Mouse (Mus musculus) lung, embryonic 14.5 days (tissue): ENCODE measurements around the gene Hectd3. TPM values are rescaled to one million over a fixed set of nuclear protein-coding genes. Genes with fewer than 3 reads are reported as not detected.
A peak's percentile ranks its signal among the peaks of the same experiment; 100 is the strongest.

Experiments
- ATAC-seq: fragments of 200-750 bp; cut with Nextera tagmentation; 2 replicates; pipeline ENCODE4 v1.8.0; 2017; ENCODE audit warnings: mild to moderate bottlenecking, moderate TSS enrichment, moderate library complexity; ENCODE audit not compliant: insufficient read depth
- DNase-seq: peaks from one replicate; pipeline ENCODE4 v3.0.0-alpha.2; 2015
- H3K27ac ChIP-seq: fragments of 300-500 bp; sonication (generic); 2 replicates; pipeline ENCODE4 v1.5.1; 2014; ENCODE audit warnings: low read depth, mild to moderate bottlenecking, moderate library complexity
- H3K27me3 ChIP-seq: fragments of 300-500 bp; sonication (generic); 2 replicates; pipeline ENCODE4 v1.6.1; 2014; ENCODE audit warnings: low read length, control low read depth; ENCODE audit not compliant: insufficient read depth
- H3K36me3 ChIP-seq: fragments of 300-500 bp; sonication (generic); 2 replicates; pipeline ENCODE4 v1.6.1; 2014; ENCODE audit warnings: control low read depth; ENCODE audit not compliant: insufficient read depth
- H3K4me1 ChIP-seq: fragments of 300-500 bp; sonication (generic); 2 replicates; pipeline ENCODE4 v1.6.1; 2014; ENCODE audit warnings: antibody characterized with exemption, control low read depth; ENCODE audit not compliant: insufficient read depth
- H3K4me2 ChIP-seq: fragments of 300-500 bp; sonication (generic); 2 replicates; pipeline ENCODE4 v1.6.1; 2014; ENCODE audit warnings: mild to moderate bottlenecking
- H3K4me3 ChIP-seq: fragments of 300-500 bp; sonication (generic); 2 replicates; pipeline ENCODE4 v1.5.1; 2014; ENCODE audit warnings: low read depth, low read length
- H3K9ac ChIP-seq: fragments of 300-500 bp; sonication (generic); 2 replicates; pipeline ENCODE4 v1.6.1; 2014
- H3K9me3 ChIP-seq: fragments of 300-500 bp; sonication (generic); 2 replicates; pipeline ENCODE4 v1.6.1; 2016; ENCODE audit warnings: low read depth, low read length, control low read depth
- CTCF ChIP-seq: IDR thresholded peaks from 2 replicates; pipeline ENCODE4 v1.5.1; 2016; ENCODE audit warnings: antibody characterized with exemption, low read depth
- WGBS: fragments of 180-500 bp; shearing (Covaris S2); extraction: QIAGEN DNeasy Blood & Tissue Kit; methylation state at CpG from one replicate; pipeline ENCODE4 v1.1.7; 2014; 5-methylcytosine and 5-hydroxymethylcytosine counted together
- polyA plus RNA-seq: library from polyadenylated mRNA; unstranded; fragments of >200 nt; fragmentation: Nextera tagmentation; extraction: Ambion mirVana; gene quantifications from 2 replicates; pipeline ENCODE4 v1.2.1, GENCODE M21; 2014

Hectd3 gene
- polyA plus RNA-seq, 1 experiment from 2014 or later, result 9.1 TPM

DNA sequence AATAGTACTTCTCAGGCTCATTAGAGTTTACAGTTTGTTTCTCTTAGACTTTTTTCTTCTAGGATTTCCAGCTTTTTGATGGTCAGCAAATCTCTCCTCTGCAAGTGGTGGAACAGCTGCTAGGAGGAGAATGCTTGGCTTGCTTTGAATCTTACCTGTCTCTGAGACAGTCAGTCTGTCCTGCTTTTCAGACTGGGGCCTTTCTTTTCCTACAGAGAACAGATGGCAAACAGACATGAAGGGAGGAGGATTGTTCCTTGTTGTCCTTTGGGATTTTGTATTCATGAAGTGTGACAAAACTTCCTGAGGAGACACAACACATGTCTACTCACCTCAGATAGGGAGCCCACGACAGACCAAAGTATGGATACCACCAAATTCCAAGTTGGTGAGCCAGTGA, 45.7 kb downstream of the Hectd3 start:
- TF ChIP-seq CTCF, result no peak
- H3K27me3 ChIP-seq, result no peaks in the 10 kb centered on the region
- peak overlapping the region; percentile 10; the same call in 1 of the 2 replicates for H3K4me2 ChIP-seq
- DNase-seq (no peak), ATAC-seq (peak; percentile 15; the same call in 1 of the 2 replicates)
- H3K36me3 ChIP-seq, result 0 out of 2 replicates have a peak, but pooled peaks cover under 1% of the 10 kb centered on the region
- 43% methylated on average over 1 of the region's 1 CpGs for WGBS
- H3K9ac ChIP-seq, result no peak overlapping the region
- peaks cover 15% of the 10 kb centered on the region for H3K4me1 ChIP-seq
- no peak overlapping the region for H3K4me3 ChIP-seq
- no peaks in the 10 kb centered on the region for H3K9me3 ChIP-seq
- H3K27ac ChIP-seq, result peak overlapping the region; percentile 47; the same call in 1 of the 2 replicates

DNA sequence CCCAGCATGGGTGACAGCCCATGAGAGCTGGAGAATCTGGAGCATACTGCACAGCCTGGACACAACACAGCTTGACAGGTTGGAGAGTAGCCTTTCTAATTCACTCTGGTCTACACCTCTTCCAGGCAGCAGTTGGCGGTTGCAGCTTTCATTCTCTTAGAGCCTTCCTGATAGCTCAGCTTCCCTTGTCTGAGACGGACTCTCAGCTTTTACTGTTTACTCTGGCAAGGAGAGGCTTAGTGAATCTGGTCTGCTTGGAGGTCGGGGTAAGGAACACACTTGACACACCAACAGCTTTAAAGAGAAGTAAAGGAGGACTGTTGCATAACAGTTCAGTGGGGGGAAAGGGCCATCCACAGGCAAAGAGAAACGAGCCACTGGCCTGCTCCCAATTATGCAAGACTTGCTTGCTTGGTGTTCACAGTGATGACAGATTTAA, 46.2 kb downstream of the Hectd3 start:
- no peak overlapping the region for H3K27ac ChIP-seq
- peak; percentile 81 for DNase-seq
- no peak overlapping the region for H3K9ac ChIP-seq
- peak; percentile 82 for ATAC-seq
- H3K27me3 ChIP-seq, result no peaks in the 10 kb centered on the region
- H3K9me3 ChIP-seq, result no peaks in the 10 kb centered on the region
- peak overlapping the region; percentile 4; the same call in 1 of the 2 replicates for H3K4me2 ChIP-seq
- no peaks in the 10 kb centered on the region for H3K36me3 ChIP-seq
- H3K4me3 ChIP-seq, result no peak overlapping the region
- WGBS, result 20% methylated on average over 4 of the region's 4 CpGs
- no peak for TF ChIP-seq CTCF
- peaks cover 15% of the 10 kb centered on the region for H3K4me1 ChIP-seq

DNA sequence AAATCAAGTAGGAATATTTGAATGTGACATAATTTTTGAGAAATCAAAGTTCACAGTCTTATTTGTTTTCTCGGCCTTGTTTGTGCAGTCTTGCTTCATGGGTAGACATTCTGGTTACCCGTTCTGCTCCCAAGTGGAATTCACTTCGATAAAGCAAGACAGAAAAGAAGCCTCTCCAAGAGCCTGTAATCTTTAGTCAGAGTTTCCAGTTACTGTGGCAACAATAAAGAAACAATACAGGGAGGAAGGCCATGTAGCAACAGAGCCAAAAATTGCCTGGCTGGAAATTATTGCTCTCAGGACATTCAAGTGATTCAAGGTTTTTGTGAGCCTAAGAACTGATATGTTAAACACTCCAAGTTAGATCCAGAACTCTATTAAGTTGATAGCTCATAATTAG, 53.7 kb downstream of the Hectd3 start:
- Histone ChIP-seq H3K4me2 (no peak overlapping the region), H3K27ac (no peak overlapping the region), H3K4me3 (no peak overlapping the region), H3K36me3 (peaks cover 21% of the 10 kb centered on the region), H3K9me3 (no peaks in the 10 kb centered on the region), H3K9ac (no peak overlapping the region), H3K4me1 (no peaks in the 10 kb centered on the region), H3K27me3 (no peaks in the 10 kb centered on the region)
- no peak for ATAC-seq
- WGBS, result 79% methylated on average over 3 of the region's 3 CpGs
- TF ChIP-seq CTCF, result no peak
- peak; percentile 7 for DNase-seq

DNA sequence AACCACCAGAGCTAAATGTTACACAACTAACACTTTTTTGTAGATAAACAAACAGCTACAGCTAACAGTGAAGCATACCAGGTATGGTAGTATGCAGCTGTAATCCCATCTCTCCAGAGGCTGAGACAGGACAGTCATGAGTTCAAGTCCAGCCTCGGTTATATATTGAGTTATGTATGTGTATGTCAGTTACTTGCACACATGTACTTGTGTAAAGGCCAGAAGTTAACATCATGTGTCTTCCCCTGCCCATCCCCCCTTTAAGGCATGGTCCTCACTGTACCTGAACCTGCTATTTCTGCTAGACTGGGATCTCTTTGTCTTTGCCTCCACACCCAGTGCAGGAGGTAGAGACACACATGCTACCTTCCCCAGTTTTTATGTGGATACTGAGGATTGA, 54.4 kb downstream of the Hectd3 start:
- Histone ChIP-seq H3K4me3 (no peak overlapping the region), H3K4me2 (no peak overlapping the region), H3K27me3 (no peaks in the 10 kb centered on the region), H3K4me1 (no peaks in the 10 kb centered on the region), H3K9ac (no peak overlapping the region), H3K27ac (no peak overlapping the region), H3K9me3 (no peaks in the 10 kb centered on the region), H3K36me3 (peaks cover 21% of the 10 kb centered on the region)
- DNase-seq (no peak), ATAC-seq (no peak)
- 94% methylated on average over 1 of the region's 1 CpGs for WGBS
- TF ChIP-seq CTCF, result no peak

DNA sequence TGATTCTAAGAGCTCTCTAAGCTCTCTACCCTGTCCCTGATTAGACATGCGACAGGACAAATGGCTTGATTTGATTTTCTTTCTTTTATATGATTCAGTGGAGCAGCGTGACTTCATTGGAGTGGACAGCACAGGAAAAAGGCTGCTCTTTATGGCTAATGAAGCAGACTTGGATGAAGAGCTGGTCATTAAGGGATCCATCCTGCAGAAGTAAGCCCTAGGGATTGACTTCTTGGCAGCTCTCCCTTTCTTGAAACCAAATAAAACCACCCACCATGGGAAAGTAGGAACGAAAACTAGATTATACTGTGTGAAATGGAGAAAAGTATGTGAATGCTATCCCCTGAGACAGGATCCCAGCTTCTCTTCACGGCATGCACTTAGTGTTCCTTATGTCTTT, 57.5 kb downstream of the Hectd3 start:
- ATAC-seq (no peak), DNase-seq (no peak)
- no peaks in the 10 kb centered on the region for H3K4me1 ChIP-seq
- 81% methylated on average over 4 of the region's 4 CpGs for WGBS
- no peak overlapping the region for H3K9ac ChIP-seq
- H3K36me3 ChIP-seq, result peaks cover 21% of the 10 kb centered on the region
- no peak overlapping the region for H3K27ac ChIP-seq
- no peaks in the 10 kb centered on the region for H3K9me3 ChIP-seq
- H3K27me3 ChIP-seq, result no peaks in the 10 kb centered on the region
- H3K4me3 ChIP-seq, result no peak overlapping the region
- no peak for TF ChIP-seq CTCF
- H3K4me2 ChIP-seq, result no peak overlapping the region

DNA sequence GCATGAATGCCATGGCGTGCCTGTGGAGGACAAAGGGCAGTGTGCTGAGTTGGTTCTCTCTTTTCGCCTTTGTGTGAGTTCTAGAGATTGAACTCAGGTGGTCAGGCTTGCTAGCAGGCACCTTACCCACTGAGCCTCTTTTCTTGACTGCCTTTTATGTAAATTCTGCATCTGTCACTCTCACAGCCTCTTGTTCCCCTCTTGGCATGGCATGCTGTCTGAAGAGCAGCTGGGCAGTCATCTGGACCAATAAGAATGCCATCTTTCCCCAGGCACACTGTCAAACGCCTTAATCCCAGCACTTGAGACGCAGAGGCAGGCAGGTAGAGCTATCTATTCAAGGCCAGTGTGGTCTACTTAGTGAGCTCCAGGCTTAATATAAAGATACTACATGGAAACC, 58.8 kb downstream of the Hectd3 start:
- H3K9ac ChIP-seq, result no peak overlapping the region
- H3K36me3 ChIP-seq, result peaks cover 21% of the 10 kb centered on the region
- no peaks in the 10 kb centered on the region for H3K4me1 ChIP-seq
- ATAC-seq, result no peak
- DNase-seq, result no peak
- no peak overlapping the region for H3K27ac ChIP-seq
- H3K27me3 ChIP-seq, result no peaks in the 10 kb centered on the region
- no peaks in the 10 kb centered on the region for H3K9me3 ChIP-seq
- no peak for TF ChIP-seq CTCF
- 81% methylated on average over 4 of the region's 4 CpGs for WGBS
- H3K4me3 ChIP-seq, result no peak overlapping the region
- H3K4me2 ChIP-seq, result no peak overlapping the region

Other genes starting within 250 kb of the Hectd3 start
- 35.6 and 41.4 TPM in 2 replicates for gene Toe1, start 187.7 kb upstream of the Hectd3 start, polyA plus RNA-seq
- gene Mutyh, start 187.6 kb upstream of the Hectd3 start, polyA plus RNA-seq, result 14.7 and 16.8 TPM in 2 replicates
- gene Hpdl, start 173.6 kb upstream of the Hectd3 start, polyA plus RNA-seq, result 0.71 and 0.91 TPM in 2 replicates
- gene Zswim5, start 117.9 kb upstream of the Hectd3 start, polyA plus RNA-seq, result 0.47 and 0.79 TPM in 2 replicates
- 87.2 and 95.9 TPM in 2 replicates for gene Urod, start 904 bp upstream of the Hectd3 start, polyA plus RNA-seq
- gene Eif2b3, start 24.1 kb downstream of the Hectd3 start, polyA plus RNA-seq, result 43.5 and 45.2 TPM in 2 replicates
- gene Ptch2, start 100.8 kb downstream of the Hectd3 start, polyA plus RNA-seq, result 12.2 and 14.1 TPM in 2 replicates
- 6.7 and 7.6 TPM in 2 replicates for gene Btbd19, start 130.4 kb downstream of the Hectd3 start, polyA plus RNA-seq
- gene Tctex1d4, start 131.5 kb downstream of the Hectd3 start, polyA plus RNA-seq, result not detected in 2 replicates
- gene Plk3, start 138.6 kb downstream of the Hectd3 start, polyA plus RNA-seq, result 4.2 and 5.1 TPM in 2 replicates
- gene Rps8, start 160.9 kb downstream of the Hectd3 start, polyA plus RNA-seq, result 1,312 and 1,358 TPM in 2 replicates
- gene Kif2c, start 187.3 kb downstream of the Hectd3 start, polyA plus RNA-seq, result 78.9 and 85.9 TPM in 2 replicates